Mouse (Mus musculus) cortical plate, adult 2 months (tissue): ENCODE measurements around the gene Adam8.

ENCODE experiments used
- CTCF ChIP-seq: fragments of 200-500 bp; IDR thresholded peaks from 2 replicates; pipeline ENCODE4 v1.5.1; 2011; ENCODE audit warnings: mild to moderate bottlenecking, control low read depth, low read length; ENCODE audit not compliant: insufficient read depth; ENCODE audit errors: extremely low read depth
- POLR2A ChIP-seq: fragments of 200-500 bp; IDR thresholded peaks from 2 replicates; pipeline ENCODE4 v1.6.1; 2011; ENCODE audit warnings: mild to moderate bottlenecking, low read length, control low read depth; ENCODE audit not compliant: insufficient read depth; ENCODE audit errors: extremely low read depth

DNA sequence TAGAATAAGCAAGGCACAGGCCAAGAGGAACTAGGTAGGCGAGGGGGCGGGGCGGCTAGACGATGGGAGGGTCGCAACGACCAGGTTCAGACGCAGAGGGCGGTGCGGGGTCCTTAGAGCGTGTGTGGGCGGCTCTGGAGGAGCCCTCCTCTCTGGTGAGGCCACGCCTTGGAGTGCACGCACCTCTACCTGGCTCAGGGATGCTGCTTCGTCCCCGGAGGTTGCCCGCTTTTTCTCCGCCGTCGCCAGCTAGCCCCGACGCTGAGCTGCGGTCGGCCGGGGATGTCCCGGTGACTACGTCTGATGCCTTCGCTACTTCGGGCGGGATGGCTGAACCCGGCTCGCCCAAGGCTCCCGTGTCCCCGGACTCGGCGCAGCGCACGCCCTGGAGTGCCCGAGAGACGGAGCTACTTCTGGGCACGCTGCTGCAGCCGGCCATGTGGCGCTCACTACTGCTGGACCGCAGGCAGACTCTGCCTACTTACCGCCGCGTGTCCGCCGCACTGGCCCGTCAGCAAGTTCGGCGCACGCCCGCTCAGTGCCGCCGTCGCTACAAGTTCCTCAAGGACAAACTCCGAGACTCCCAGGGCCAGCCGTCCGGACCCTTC is 48.6 kb downstream of the Adam8 start, which contains the start of gene Utf1:
- no peak for TF ChIP-seq POLR2A
- no peak for TF ChIP-seq CTCF
